Mouse (Mus musculus) spleen, adult 2 months (tissue): ENCODE results near the gene Sfswap.

Experiments used
- CTCF ChIP-seq: fragments of 200-500 bp; IDR thresholded peaks from 2 replicates; pipeline ENCODE4 v1.5.1; 2011; ENCODE audit warnings: mild to moderate bottlenecking, inconsistent platforms; ENCODE audit not compliant: insufficient read depth, insufficient read length, insufficient replicate concordance; ENCODE audit errors: extremely low read depth
- POLR2A ChIP-seq: fragments of 200-500 bp; IDR thresholded peaks from 2 replicates; pipeline ENCODE4 v1.6.1; 2011; ENCODE audit warnings: low read depth, low read length, inconsistent platforms

DNA sequence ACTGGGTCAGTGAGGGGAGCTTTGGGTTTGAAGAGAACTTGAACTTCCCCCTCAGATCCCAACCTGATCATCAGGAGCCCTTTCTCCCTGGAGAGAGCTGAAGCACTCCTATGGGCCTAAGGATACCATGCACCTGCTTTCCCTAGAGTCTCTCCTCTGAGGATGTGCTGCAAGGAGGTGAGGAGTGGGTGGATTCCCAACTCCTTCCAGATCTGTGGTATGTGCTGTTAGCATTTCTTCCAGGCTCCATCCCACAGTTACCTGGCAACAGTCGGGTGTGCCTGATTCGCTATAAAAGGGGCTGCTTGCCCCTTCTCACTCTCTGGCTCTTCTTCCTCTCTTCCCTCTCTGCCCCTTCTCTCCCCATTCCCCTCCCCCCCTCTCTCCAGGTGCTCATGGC lies 35.2 kb upstream of the Sfswap start:
- no peak for TF ChIP-seq CTCF
- TF ChIP-seq POLR2A, result no peak
